Mouse (Mus musculus): ENCODE results near the gene Xpo5. TPM values are rescaled to one million over a fixed set of nuclear protein-coding genes. Genes with fewer than 3 reads are reported as not detected.

Gene Xpo5
- polyA plus RNA-seq (2014; fragmentation: Nextera tagmentation; extraction: Ambion mirVana): 40.5 and 49.4 TPM in 2 replicates

DNA sequence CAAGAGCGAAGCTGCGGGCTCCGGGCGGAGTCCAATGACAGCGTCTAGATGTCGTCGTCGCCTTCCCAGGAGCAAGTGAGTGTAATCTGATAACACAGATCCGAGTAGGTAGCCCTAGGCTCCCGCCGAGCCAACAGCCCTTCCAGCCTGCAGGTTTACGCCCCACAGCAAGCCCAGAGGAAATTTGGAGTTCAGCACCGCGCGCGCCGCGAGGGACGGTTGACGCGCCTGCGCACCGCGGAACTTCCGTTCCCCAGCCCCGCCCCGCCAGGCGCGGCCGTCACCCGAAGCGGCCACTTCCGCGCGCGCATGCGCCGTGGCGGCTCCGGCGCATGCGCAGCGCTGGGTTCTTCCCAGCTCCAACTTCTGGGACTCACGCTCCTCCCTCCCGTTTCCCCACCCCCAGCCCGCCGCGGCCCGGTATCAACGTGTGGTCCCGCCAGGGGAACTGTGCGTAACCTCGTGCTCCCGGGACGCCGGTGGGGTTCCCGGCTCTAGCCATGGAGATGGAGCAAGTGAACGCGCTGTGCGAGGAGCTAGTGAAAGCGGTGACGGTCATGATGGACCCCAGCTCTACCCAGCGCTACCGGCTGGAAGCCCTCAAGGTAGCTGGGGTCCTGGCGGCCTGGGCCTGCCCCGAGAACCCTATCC lies at the start of gene Xpo5, which contains the start of gene Polh:
Xpo5 (plus strand) TSS at position 362 of the 651 bp plus-strand sequence.
Polh (minus strand) TSS at position 225 of the 651 bp plus-strand sequence.
- Histone ChIP-seq H3K4me1 (ENCODE audit: control insufficient read depth, insufficient read depth, low read length) (peaks cover 15% of the 10 kb centered on the region), H3K9ac (replicated peaks; ENCODE audit: low read depth, low read length) (peak within 1 kb of the TSS; percentile 76), H3K4me2 (ENCODE audit: low read depth, low read length) (peak within 1 kb of the TSS; percentile 95), H3K9me3 (ENCODE audit: control insufficient read depth, low read length) (no peaks in the 10 kb centered on the region), H3K27me3 (ENCODE audit: control insufficient read depth, insufficient read depth, low read length) (no peaks in the 10 kb centered on the region), H3K36me3 (ENCODE audit: control insufficient read depth, insufficient read depth, low read length) (peaks cover 18% of the 10 kb centered on the region), H3K4me3 (ENCODE audit: low read depth, low read length) (peak within 1 kb of the TSS; percentile 87), H3K27ac (ENCODE audit: low read depth, low read length) (peak within 1 kb of the TSS; percentile 75)
- WGBS: under 1% methylated on average over 65 of the region's 66 CpGs
- peak; percentile 96 for ATAC-seq (ENCODE audit: low read depth)

- 7% methylated on average over 33 of the region's 33 CpGs for WGBS
- H3K36me3 ChIP-seq (ENCODE audit: control insufficient read depth, insufficient read depth, low read length): peaks cover 4% of the 10 kb centered on the region; the same call in 1 of the 2 replicates
- no peaks in the 10 kb centered on the region for H3K9me3 ChIP-seq (ENCODE audit: control insufficient read depth, low read length)
- H3K27me3 ChIP-seq (ENCODE audit: control insufficient read depth, insufficient read depth, low read length): no peaks in the 10 kb centered on the region
- H3K4me3 ChIP-seq (ENCODE audit: low read depth, low read length): peak within 1 kb of the TSS; percentile 51
- peak; percentile 92 for ATAC-seq (ENCODE audit: low read depth)
- peaks cover 8% of the 10 kb centered on the region; the same call in 1 of the 2 replicates for H3K4me1 ChIP-seq (ENCODE audit: control insufficient read depth, insufficient read depth, low read length)
- H3K27ac ChIP-seq (ENCODE audit: low read depth, low read length): 0 out of 2 replicates have a peak within 1 kb of the TSS, but pooled peaks have one; percentile 24
- peak within 1 kb of the TSS; percentile 57 for H3K9ac ChIP-seq (replicated peaks; ENCODE audit: low read depth, low read length)
- peak within 1 kb of the TSS; percentile 86 for H3K4me2 ChIP-seq (ENCODE audit: low read depth, low read length)
These were observed 49.5 kb upstream of the Xpo5 start, which contains the start of gene Mad2l1bp for GRCm38 (mm10) chr17:46152847-46153782. Gene Mad2l1bp, minus strand, starts transcription at chr17:46153553.

DNA sequence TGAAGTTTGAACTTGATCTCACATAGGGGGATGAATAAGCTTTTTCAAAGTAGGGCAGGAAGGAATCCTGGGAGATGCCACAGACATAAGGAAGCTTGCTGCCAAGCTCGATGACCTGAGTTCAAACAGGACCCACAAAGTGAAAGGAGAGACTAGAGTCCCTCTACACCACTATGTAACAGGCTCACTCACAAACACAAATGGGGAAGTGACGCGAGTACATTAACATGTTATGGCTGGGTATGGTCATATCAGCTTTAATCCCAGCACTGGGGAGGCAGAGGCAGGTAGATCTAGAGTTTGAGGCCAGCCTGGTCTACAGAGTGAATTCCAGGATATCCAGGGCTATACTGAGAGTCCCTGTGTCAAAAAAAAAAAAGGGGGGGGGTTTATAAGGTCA lies 48.2 kb upstream of the Xpo5 start:
- Histone ChIP-seq H3K4me1 (ENCODE audit: control insufficient read depth, insufficient read depth, low read length) (peaks cover 8% of the 10 kb centered on the region; the same call in 1 of the 2 replicates), H3K27ac (ENCODE audit: low read depth, low read length) (no peak overlapping the region), H3K27me3 (ENCODE audit: control insufficient read depth, insufficient read depth, low read length) (no peaks in the 10 kb centered on the region), H3K4me3 (ENCODE audit: low read depth, low read length) (no peak overlapping the region), H3K36me3 (ENCODE audit: control insufficient read depth, insufficient read depth, low read length) (no peaks in the 10 kb centered on the region), H3K4me2 (ENCODE audit: low read depth, low read length) (no peak overlapping the region), H3K9ac (replicated peaks; ENCODE audit: low read depth, low read length) (no peak overlapping the region), H3K9me3 (ENCODE audit: control insufficient read depth, low read length) (no peaks in the 10 kb centered on the region)
- ATAC-seq (ENCODE audit: low read depth): no peak
- WGBS: 98% methylated on average over 3 of the region's 3 CpGs

GRCm38 (mm10) chr17:46156680-46157079 lies 45.9 kb upstream of the Xpo5 start:
- no peaks in the 10 kb centered on the region for H3K36me3 ChIP-seq (ENCODE audit: control insufficient read depth, insufficient read depth, low read length)
- no peak for ATAC-seq (ENCODE audit: low read depth)
- no peaks in the 10 kb centered on the region for H3K27me3 ChIP-seq (ENCODE audit: control insufficient read depth, insufficient read depth, low read length)
- H3K9me3 ChIP-seq (ENCODE audit: control insufficient read depth, low read length): no peaks in the 10 kb centered on the region
- no peak overlapping the region for H3K27ac ChIP-seq (ENCODE audit: low read depth, low read length)
- no peak overlapping the region for H3K9ac ChIP-seq (replicated peaks; ENCODE audit: low read depth, low read length)
- 89% methylated on average over 5 of the region's 5 CpGs for whole genome bisulfite sequencing
- no peak overlapping the region for H3K4me3 ChIP-seq (ENCODE audit: low read depth, low read length)
- H3K4me1 ChIP-seq (ENCODE audit: control insufficient read depth, insufficient read depth, low read length): peaks cover 11% of the 10 kb centered on the region
- no peak overlapping the region for H3K4me2 ChIP-seq (ENCODE audit: low read depth, low read length)

DNA sequence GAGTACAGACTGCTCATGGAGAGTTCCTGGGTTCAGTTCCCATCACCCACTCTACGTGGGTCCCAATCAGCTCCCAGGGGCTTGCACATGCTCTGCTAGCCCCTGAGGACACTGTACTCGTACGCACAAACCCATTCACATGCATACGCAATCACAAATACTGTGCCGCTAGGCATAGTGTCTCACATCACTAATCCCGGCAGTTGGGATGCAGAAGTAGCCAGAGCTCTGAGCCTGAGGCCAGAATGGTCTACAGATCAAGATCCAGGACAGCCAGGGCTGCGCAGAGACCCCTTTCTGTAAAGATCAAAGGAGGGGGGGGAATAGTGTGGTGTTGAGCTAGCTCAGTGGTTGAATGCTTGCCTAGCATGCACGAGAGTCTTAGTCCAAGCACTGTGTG lies 45.5 kb upstream of the Xpo5 start:
- no peak overlapping the region for H3K4me2 ChIP-seq (ENCODE audit: low read depth, low read length)
- no peak overlapping the region for H3K9ac ChIP-seq (replicated peaks; ENCODE audit: low read depth, low read length)
- no peaks in the 10 kb centered on the region for H3K27me3 ChIP-seq (ENCODE audit: control insufficient read depth, insufficient read depth, low read length)
- 90% methylated on average over 8 of the region's 8 CpGs for WGBS
- H3K9me3 ChIP-seq (ENCODE audit: control insufficient read depth, low read length): no peaks in the 10 kb centered on the region
- H3K36me3 ChIP-seq (ENCODE audit: control insufficient read depth, insufficient read depth, low read length): no peaks in the 10 kb centered on the region
- no peak for ATAC-seq (ENCODE audit: low read depth)
- peaks cover 14% of the 10 kb centered on the region for H3K4me1 ChIP-seq (ENCODE audit: control insufficient read depth, insufficient read depth, low read length)
- no peak overlapping the region for H3K27ac ChIP-seq (ENCODE audit: low read depth, low read length)
- H3K4me3 ChIP-seq (ENCODE audit: low read depth, low read length): no peak overlapping the region

GRCm38 (mm10) chr17:46159236-46159635 lies 43.3 kb upstream of the Xpo5 start:
- Histone ChIP-seq H3K27ac (ENCODE audit: low read depth, low read length) (no peak overlapping the region), H3K9ac (replicated peaks; ENCODE audit: low read depth, low read length) (no peak overlapping the region), H3K27me3 (ENCODE audit: control insufficient read depth, insufficient read depth, low read length) (no peaks in the 10 kb centered on the region), H3K4me1 (ENCODE audit: control insufficient read depth, insufficient read depth, low read length) (peaks cover 6% of the 10 kb centered on the region; the same call in 1 of the 2 replicates), H3K4me3 (ENCODE audit: low read depth, low read length) (no peak overlapping the region), H3K4me2 (ENCODE audit: low read depth, low read length) (no peak overlapping the region), H3K36me3 (ENCODE audit: control insufficient read depth, insufficient read depth, low read length) (peaks cover 2% of the 10 kb centered on the region; the same call in 1 of the 2 replicates), H3K9me3 (ENCODE audit: control insufficient read depth, low read length) (no peaks in the 10 kb centered on the region)
- no peak for ATAC-seq (ENCODE audit: low read depth)
- WGBS: 71% methylated on average over 2 of the region's 2 CpGs

DNA sequence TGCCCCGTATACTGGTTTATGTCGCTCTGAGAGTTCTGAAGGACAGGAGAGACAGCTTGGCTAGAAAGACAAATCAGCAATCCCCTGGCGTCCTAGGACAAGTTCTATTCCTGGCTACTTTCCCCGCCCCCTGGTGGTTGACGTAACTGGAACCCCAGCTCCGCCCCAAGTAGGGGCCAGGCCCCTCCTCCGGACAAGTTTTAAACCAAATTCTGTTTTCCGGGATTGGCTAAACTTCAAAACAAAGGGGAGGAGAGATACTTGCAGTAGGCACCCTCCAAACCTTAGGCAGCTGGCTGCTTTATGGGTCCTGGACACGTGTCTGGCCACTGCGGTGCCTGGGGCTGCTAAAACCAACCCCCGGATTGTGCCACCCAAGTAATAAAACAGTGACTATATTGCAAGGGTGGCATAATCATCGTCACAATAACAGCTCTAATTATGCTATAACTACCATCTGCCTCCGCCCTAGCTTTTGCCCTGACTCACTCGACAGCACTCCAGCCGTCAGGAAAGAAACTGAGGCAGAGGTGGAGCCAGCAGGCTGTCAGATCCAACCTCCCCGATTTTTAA lies 42.4 kb upstream of the Xpo5 start:
- no peaks in the 10 kb centered on the region for H3K9me3 ChIP-seq (ENCODE audit: control insufficient read depth, low read length)
- peaks cover 10% of the 10 kb centered on the region; the same call in 1 of the 2 replicates for H3K36me3 ChIP-seq (ENCODE audit: control insufficient read depth, insufficient read depth, low read length)
- H3K9ac ChIP-seq (replicated peaks; ENCODE audit: low read depth, low read length): peak overlapping the region; percentile 3
- peaks cover 6% of the 10 kb centered on the region; the same call in 1 of the 2 replicates for H3K4me1 ChIP-seq (ENCODE audit: control insufficient read depth, insufficient read depth, low read length)
- peak overlapping the region; percentile 41; the same call in 1 of the 2 replicates for H3K27ac ChIP-seq (ENCODE audit: low read depth, low read length)
- peak overlapping the region; percentile 58 for H3K4me2 ChIP-seq (ENCODE audit: low read depth, low read length)
- 1% methylated on average over 16 of the region's 16 CpGs for WGBS
- peak overlapping the region; percentile 84 for H3K4me3 ChIP-seq (ENCODE audit: low read depth, low read length)
- H3K27me3 ChIP-seq (ENCODE audit: control insufficient read depth, insufficient read depth, low read length): no peaks in the 10 kb centered on the region
- peak; percentile 59 for ATAC-seq (ENCODE audit: low read depth)

- Histone ChIP-seq H3K4me1 (ENCODE audit: control insufficient read depth, insufficient read depth, low read length) (peaks cover 6% of the 10 kb centered on the region; the same call in 1 of the 2 replicates), H3K9ac (replicated peaks; ENCODE audit: low read depth, low read length) (peak within 1 kb of the TSS; percentile 80), H3K36me3 (ENCODE audit: control insufficient read depth, insufficient read depth, low read length) (peaks cover 12% of the 10 kb centered on the region; the same call in 1 of the 2 replicates), H3K4me2 (ENCODE audit: low read depth, low read length) (peak within 1 kb of the TSS; percentile 75), H3K4me3 (ENCODE audit: low read depth, low read length) (peak within 1 kb of the TSS; percentile 84), H3K9me3 (ENCODE audit: control insufficient read depth, low read length) (no peaks in the 10 kb centered on the region), H3K27ac (ENCODE audit: low read depth, low read length) (peak within 1 kb of the TSS; percentile 78), H3K27me3 (ENCODE audit: control insufficient read depth, insufficient read depth, low read length) (no peaks in the 10 kb centered on the region)
- WGBS: under 1% methylated on average over 23 of the region's 23 CpGs
- peak; percentile 97 for ATAC-seq (ENCODE audit: low read depth)
These were observed 41.9 kb upstream of the Xpo5 start, which contains the start of gene Gtpbp2 for GRCm38 (mm10) chr17:46160686-46161085. Gene Gtpbp2, plus strand, starts transcription at chr17:46161032.

Data from neural tube, embryonic 14.5 days (tissue).